24 mouse cellular contexts compared by ENCODE assay signal in genomic region chr19:32569725-32570124, GRCm38 (mm10). TPM values are rescaled to one million over a fixed set of nuclear protein-coding genes. Genes with fewer than 3 reads are reported as not detected.
A peak's percentile ranks its signal among the peaks of the same experiment; 100 is the strongest.
DNase-seq lines count a peak whose midpoint lies in the region; ATAC-seq and TF ChIP-seq lines count a peak whose summit lies in the region.
"Had no signal": no experiment of that assay in that cellular context is flagged by ENCODE, and none has a peak within 500 bp of the region (broad histone marks: within the 10 kb centered on the region; RNA-seq: fewer than 3 reads in every experiment).

No protein-coding gene starts in this region.

- no peaks in the 10 kb centered on the region for H3K9me3 ChIP-seq in MEL (replicated peaks; ENCODE audit: insufficient read depth, low read length)
- no peaks in the 10 kb centered on the region for H3K9me3 ChIP-seq in liver, embryonic 16.5 days (replicated peaks; ENCODE audit: control insufficient read depth, low read length)
- H3K9me3 ChIP-seq: embryonic facial prominence, embryonic 15.5 days; heart, embryonic 15.5 days; limb, embryonic 12.5 days; neural tube, embryonic 15.5 days had no signal

- peak overlapping the region; percentile 92 for H3K27ac ChIP-seq in MEL (ENCODE audit: control insufficient read depth, low read depth, low read length)
- H3K27ac ChIP-seq in liver, embryonic 16.5 days (ENCODE audit: low read length) = peak overlapping the region; percentile 67
- H3K27ac ChIP-seq: embryonic facial prominence, embryonic 15.5 days; heart, embryonic 15.5 days; hindbrain, embryonic 14.5 days; layer of hippocampus, adult 2 months; limb, embryonic 12.5 days; neural tube, embryonic 15.5 days had no signal

- peaks cover 0 to 30% of the 10 kb centered on the region in 2 experiments; a peak in 2 of 4 replicates for H3K36me3 ChIP-seq in MEL (ENCODE audit: control insufficient read depth in 1 of 2, insufficient read depth in 2 of 2, low read length in 2 of 2)
- H3K36me3 ChIP-seq in liver, embryonic 16.5 days (ENCODE audit: control insufficient read depth, insufficient read depth) = no peaks in the 10 kb centered on the region
- H3K36me3 ChIP-seq: embryonic facial prominence, embryonic 15.5 days; heart, embryonic 15.5 days; limb, embryonic 12.5 days; neural tube, embryonic 15.5 days had no signal

- TF ChIP-seq RAD21 in MEL (IDR thresholded peaks at IDR 0.05; ENCODE audit: low read depth, low read length) = no peak

- no peaks in the 10 kb centered on the region for H3K27me3 ChIP-seq in MEL (ENCODE audit: control insufficient read depth in 1 of 2, insufficient read depth in 2 of 2, low read length in 2 of 2)
- no peaks in the 10 kb centered on the region for H3K27me3 ChIP-seq in liver, embryonic 16.5 days (ENCODE audit: control insufficient read depth, insufficient read depth, low read depth, low read length)
- H3K27me3 ChIP-seq: embryonic facial prominence, embryonic 15.5 days; heart, embryonic 15.5 days; limb, embryonic 12.5 days; neural tube, embryonic 15.5 days had no signal

- peak overlapping the region; percentile 47 to 68 for H3K4me3 ChIP-seq in MEL (ENCODE audit: control insufficient read depth in 1 of 2, insufficient read depth in 1 of 2, low read depth in 2 of 2, low read length in 2 of 2)
- H3K4me3 ChIP-seq in liver, embryonic 16.5 days (ENCODE audit: low read depth, low read length) = peak overlapping the region; percentile 29
- H3K4me3 ChIP-seq: embryonic facial prominence, embryonic 15.5 days; heart, embryonic 15.5 days; layer of hippocampus, adult 2 months; limb, embryonic 12.5 days; neural tube, embryonic 15.5 days had no signal

- ATAC-seq in liver, embryonic 16.5 days (ENCODE audit: low read depth) = peak; percentile 78
- ATAC-seq in granulocyte monocyte progenitor cell, adult 5-6 weeks (replicated peaks; ENCODE audit: poor library complexity, severe bottlenecking) = no peak
- ATAC-seq: forebrain, postnatal 0 days; inflammation-experienced regulatory T-cells, adult 6 months had no signal

- WGBS in liver, embryonic 16.5 days (ENCODE audit: insufficient replicate concordance) = 30% methylated on average over 5 of the region's 5 CpGs

- DNase-seq in MEL (ENCODE audit: low read depth, low spot score) (peak; percentile 87), liver (peak; percentile 40)
- DNase-seq in c-Kit-positive CD71-positive TER-119-negative erythroid progenitor cells, embryonic 14.5 days (ENCODE audit: low read depth) = peak; percentile 42
- DNase-seq in kidney, adult 11 months = no peak
- DNase-seq in heart, postnatal 10 days = no peak
- no peak for DNase-seq in urinary bladder, postnatal 14 days (ENCODE audit: low spot score)
- DNase-seq: adrenal gland, postnatal 36 days; cerebellum, adult 2 months; cerebellum, postnatal 36 days; forebrain, postnatal 0 days; gastrocnemius, postnatal 14 days; heart, postnatal 4 days; kidney, postnatal 25 days; lung, adult 2 months had no signal

- TF ChIP-seq CTCF in MEL (IDR thresholded peaks at IDR 0.05 in 2 of 3, conservative IDR thresholded peaks at IDR 0.05 in 1 of 3; ENCODE audit: control insufficient read depth in 1 of 3, insufficient read depth in 1 of 3, low read depth in 2 of 3, low read length in 3 of 3, poor library complexity in 1 of 3, severe bottlenecking in 1 of 3) = no peak

- H3K79me2 ChIP-seq in MEL (ENCODE audit: control insufficient read depth, insufficient read depth, low read length, poor library complexity) = no peaks in the 10 kb centered on the region

- peak; percentile 81 to 82 for TF ChIP-seq EP300 in MEL (IDR thresholded peaks at IDR 0.05; ENCODE audit: low read depth in 1 of 2, low read length in 2 of 2)

- peak overlapping the region; percentile 55 for H3K4me2 ChIP-seq in liver, embryonic 16.5 days (ENCODE audit: low read depth, low read length)
- H3K4me2 ChIP-seq: embryonic facial prominence, embryonic 15.5 days; heart, embryonic 15.5 days; hindbrain, embryonic 14.5 days; limb, embryonic 12.5 days; midbrain, embryonic 11.5 days; neural tube, embryonic 15.5 days had no signal

- H3K4me1 ChIP-seq in MEL (ENCODE audit: control insufficient read depth in 1 of 2, insufficient read depth in 2 of 2, low read length in 2 of 2) = peaks cover 6 to 46% of the 10 kb centered on the region in 2 experiments; a peak in 3 of 4 replicates
- H3K4me1 ChIP-seq in liver, embryonic 16.5 days (ENCODE audit: control insufficient read depth, low read depth, low read length) = peaks cover 17% of the 10 kb centered on the region
- H3K4me1 ChIP-seq: embryonic facial prominence, embryonic 15.5 days; limb, embryonic 12.5 days; neural tube, embryonic 15.5 days had no signal

- peak overlapping the region; percentile 57 for H3K9ac ChIP-seq in MEL (ENCODE audit: control insufficient read depth, low read depth, low read length, poor library complexity, severe bottlenecking)
- H3K9ac ChIP-seq in liver, embryonic 16.5 days (ENCODE audit: low read depth, low read length) = no peak overlapping the region
- H3K9ac ChIP-seq: embryonic facial prominence, embryonic 15.5 days; forebrain, postnatal 0 days; heart, embryonic 15.5 days; hindbrain, embryonic 14.5 days; limb, embryonic 12.5 days; neural tube, embryonic 15.5 days had no signal

- intact Hi-C loops in heart, postnatal 10 days (cut with DNase I) = no loop called here

- TF ChIP-seq POLR2A in MEL (IDR thresholded peaks at IDR 0.05; ENCODE audit: control insufficient read depth in 1 of 2, insufficient read depth in 1 of 2, low read depth in 1 of 2, low read length in 2 of 2, poor library complexity in 1 of 2) = peak; percentile 28 to 49; a peak in 1 of 4 replicates

TF ChIP-seq in MEL, 35 proteins besides CTCF, POLR2A, EP300 and RAD21 (continues in another document):
- TF ChIP-seq TCF12 (IDR thresholded peaks at IDR 0.05; ENCODE audit: low read depth, low read length) (peak; percentile 69), ZC3H11A (IDR thresholded peaks at IDR 0.05; ENCODE audit: low read depth, low read length) (no peak), USF2 (IDR thresholded peaks at IDR 0.05; ENCODE audit: borderline replicate concordance in 1 of 2, insufficient read depth in 1 of 2, low read depth in 1 of 2, low read length in 2 of 2) (no peak), BHLHE40 (IDR thresholded peaks at IDR 0.05; ENCODE audit: borderline replicate concordance, low read depth, low read length) (no peak), E2F4 (IDR thresholded peaks at IDR 0.05; ENCODE audit: borderline replicate concordance, low read depth, low read length) (no peak), KAT2A (conservative IDR thresholded peaks at IDR 0.05; ENCODE audit: low read depth, low read length) (no peak), CHD1 (IDR thresholded peaks at IDR 0.05; ENCODE audit: low read depth, low read length) (no peak), TAL1 (IDR thresholded peaks at IDR 0.05; ENCODE audit: low read length) (peak; percentile 31; the same call in 1 of the 2 replicates), ZKSCAN1 (IDR thresholded peaks at IDR 0.05; ENCODE audit: low read depth, low read length) (no peak), ZMIZ1 (IDR thresholded peaks at IDR 0.05; ENCODE audit: low read depth, low read length) (no peak), MAFK (IDR thresholded peaks at IDR 0.05; ENCODE audit: borderline replicate concordance, low read depth, low read length) (no peak), HCFC1 (IDR thresholded peaks at IDR 0.05; ENCODE audit: low read depth, low read length) (no peak), USF1 (IDR thresholded peaks at IDR 0.05; ENCODE audit: low read depth, low read length) (no peak), MXI1 (IDR thresholded peaks at IDR 0.05; ENCODE audit: low read depth, low read length) (0 out of 2 replicates have a peak, but pooled peaks have one; percentile 43), MYC (IDR thresholded peaks at IDR 0.05; ENCODE audit: low read depth, low read length) (0 out of 2 replicates have a peak, but pooled peaks have one; percentile 16), ETS1 (IDR thresholded peaks at IDR 0.05; ENCODE audit: low read depth, low read length) (no peak; the same call in 1 of the 2 replicates), MYB (IDR thresholded peaks at IDR 0.05; ENCODE audit: low read depth, low read length) (0 out of 2 replicates have a peak, but pooled peaks have one; percentile 39), RCOR1 (IDR thresholded peaks at IDR 0.05; ENCODE audit: low read depth, low read length) (peak; percentile 54; the same call in 1 of the 2 replicates), JUND (IDR thresholded peaks at IDR 0.05; ENCODE audit: low read depth, low read length) (no peak), SMC3 (IDR thresholded peaks at IDR 0.05; ENCODE audit: low read depth, low read length) (no peak), SIN3A (IDR thresholded peaks at IDR 0.05; ENCODE audit: low read length) (no peak; the same call in none of the 2 replicates), ELF1 (IDR thresholded peaks at IDR 0.05; ENCODE audit: low read depth, low read length) (no peak), TBP (IDR thresholded peaks at IDR 0.05; ENCODE audit: low read depth, low read length) (peak; percentile 51; the same call in 1 of the 2 replicates), NELFE (IDR thresholded peaks at IDR 0.05; ENCODE audit: low read depth, low read length) (peak; percentile 20; the same call in 1 of the 2 replicates), NRF1 (IDR thresholded peaks at IDR 0.05; ENCODE audit: insufficient read depth, low read depth, low read length, poor library complexity, severe bottlenecking) (no peak), GATA1 (IDR thresholded peaks at IDR 0.05; ENCODE audit: low read depth, low read length) (peak; percentile 77), MAX (IDR thresholded peaks at IDR 0.05; ENCODE audit: low read length) (peak; percentile 54; the same call in 1 of the 2 replicates), ZNF384 (IDR thresholded peaks at IDR 0.05; ENCODE audit: low read depth, low read length) (peak; percentile 47; the same call in 1 of the 2 replicates), UBTF (IDR thresholded peaks at IDR 0.05; ENCODE audit: borderline replicate concordance, insufficient read depth, low read depth, low read length) (no peak), MEF2A (IDR thresholded peaks at IDR 0.05; ENCODE audit: extremely low read depth, insufficient replicate concordance, low read depth, low read length, poor library complexity, severe bottlenecking) (no peak), MAZ (IDR thresholded peaks at IDR 0.05; ENCODE audit: low read depth, low read length) (no peak)

RNA-seq across cellular contexts. Expression of gene Papss2, which starts 25.9 kb away (rescaled TPM):
- total RNA-seq in MEL (2012; rRNA removed) = 1.5 and 1.7 TPM in 2 replicates
- polyA plus RNA-seq in MEL (2012; ENCODE audit: insufficient read depth in 1 of 2, insufficient read length in 2 of 2, low read depth in 1 of 2, low replicate concordance in 2 of 2, missing spikeins in 1 of 2) = 1 to 10 TPM in 1 of 2 experiments, not detected in 1; 2.6 TPM
- 6.7 and 9.3 TPM in 2 replicates for polyA plus RNA-seq in liver, embryonic 16.5 days (2015; fragmentation: Nextera tagmentation; extraction: Ambion mirVana)
- total RNA-seq in granulocyte monocyte progenitor cell, adult 5-6 weeks (2014; fragmentation: Nextera tagmentation) = 45.0 and 49.3 TPM in 2 replicates
- 28.9 and 29.5 TPM in 2 replicates for total RNA-seq in granulocyte monocyte progenitor cell, adult 5-6 weeks (2017)
- total RNA-seq in heart, postnatal 10 days (2021) = 10 to 100 TPM; 16.0 to 16.8 TPM

Comparison
In these comparisons a context has a peak if more than half of its experiments do, and no peak if none do; other contexts are left out.
1. DNase-seq: peak in MEL (single experiment), c-Kit-positive CD71-positive TER-119-negative erythroid progenitor cells, embryonic 14.5 days (single experiment) and liver (single experiment); none in kidney, adult 11 months (single experiment), heart, postnatal 10 days (0 of 2) and urinary bladder, postnatal 14 days (single experiment).